Mouse (Mus musculus) gastrocnemius, adult 18-20 months (tissue): Measurements from ENCODE around the gene Ss18l2. TPM values are rescaled to one million over a fixed set of nuclear protein-coding genes. Genes with fewer than 3 reads are reported as not detected.

Source experiments
- DNase-seq: peaks from one replicate; pipeline ENCODE4 v3.0.0; 2021; ENCODE audit warnings: low spot score
- total RNA-seq, 2 experiments: library from RNA; stranded (reverse); gene quantifications; 2 replicates each; pipeline ENCODE4 v1.2.3; 2021

Gene Ss18l2
- total RNA-seq, 2 experiments from 2014 or later, result 108 to 115 TPM

GRCm38 (mm10) chr9:121697150-121698049 is 12.7 kb upstream of the Ss18l2 start:
- DNase-seq, result peak; percentile 63

- no peak for DNase-seq
Measured at GRCm38 (mm10) chr9:121704261-121704645, 5.9 kb upstream of the Ss18l2 start.

GRCm38 (mm10) chr9:121704646-121705625 is 5.2 kb upstream of the Ss18l2 start, which contains the start of gene Sec22c:
Gene Sec22c, minus strand, starts transcription at chr9:121705490.
- peak; percentile 92 for DNase-seq

- DNase-seq, result no peak
Measured at GRCm38 (mm10) chr9:121706029-121706675, 4.0 kb upstream of the Ss18l2 start.

DNA sequence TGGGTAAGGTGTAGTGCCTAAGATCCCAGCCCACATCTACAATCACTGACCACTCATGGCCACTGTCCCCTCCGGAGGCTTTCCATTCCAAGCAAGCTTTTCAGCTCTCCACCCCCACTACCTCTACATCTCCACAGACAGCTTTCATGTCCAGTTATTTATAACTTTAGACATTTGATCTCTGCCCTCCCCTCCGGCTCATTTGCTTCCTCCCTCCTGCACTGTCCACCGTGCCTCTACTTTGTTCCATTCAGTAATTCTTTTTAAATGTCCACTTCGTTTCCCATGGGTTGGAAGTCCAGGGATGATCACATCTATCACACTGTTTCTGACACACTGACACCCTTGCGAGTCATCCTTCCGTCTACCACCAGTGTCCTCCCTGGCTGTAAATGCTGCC is 2.3 kb upstream of the Ss18l2 start:
- no peak for DNase-seq

DNA sequence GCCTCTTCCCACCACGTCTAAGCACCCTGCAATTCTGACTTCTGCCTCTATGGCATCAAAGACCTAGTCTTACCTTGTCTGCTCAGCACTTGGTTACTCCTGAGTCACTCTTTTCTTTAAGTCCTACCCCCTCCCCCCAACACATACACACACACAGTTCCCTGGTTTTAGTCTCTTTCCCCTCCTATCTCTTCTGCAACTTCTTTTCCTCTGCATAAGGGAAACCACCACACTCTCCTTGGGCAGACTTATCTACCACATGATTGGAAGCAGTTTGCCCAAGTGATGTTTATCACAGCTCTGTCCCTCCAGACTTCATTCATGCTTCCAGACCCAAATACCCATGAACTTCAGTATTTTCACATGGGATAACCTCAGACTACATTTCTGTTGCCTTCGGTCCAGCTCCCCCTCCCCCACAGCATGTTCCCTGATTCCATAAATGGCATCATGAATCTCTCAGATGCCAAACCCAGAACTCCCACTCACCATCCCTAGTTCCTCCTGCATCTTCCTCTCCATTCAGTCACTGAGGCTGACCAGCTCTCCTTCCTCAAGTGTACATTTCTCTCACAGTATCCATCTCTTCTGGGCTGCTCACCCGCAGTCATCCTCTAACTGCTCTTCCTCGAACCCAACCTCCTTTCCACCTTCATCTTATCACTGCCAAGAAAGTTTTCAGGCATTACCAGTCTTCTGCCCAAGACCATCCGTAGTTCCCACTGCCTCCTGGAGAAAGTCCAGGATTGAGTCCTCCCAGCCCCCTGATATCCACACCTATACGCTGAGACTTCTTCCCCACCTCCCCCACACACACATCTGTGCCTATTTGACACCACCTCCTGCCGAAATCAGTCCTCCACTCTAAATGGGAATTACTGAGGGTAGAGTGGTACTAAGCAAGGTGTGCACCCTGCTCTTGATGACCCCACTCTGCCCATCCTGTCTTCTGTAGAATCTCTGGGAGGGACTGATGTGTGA is 1.3 kb upstream of the Ss18l2 start:
- DNase-seq, result no peak

- no peak for DNase-seq
Measured at GRCm38 (mm10) chr9:121710584-121710975, 451 bp downstream of the Ss18l2 start.

DNA sequence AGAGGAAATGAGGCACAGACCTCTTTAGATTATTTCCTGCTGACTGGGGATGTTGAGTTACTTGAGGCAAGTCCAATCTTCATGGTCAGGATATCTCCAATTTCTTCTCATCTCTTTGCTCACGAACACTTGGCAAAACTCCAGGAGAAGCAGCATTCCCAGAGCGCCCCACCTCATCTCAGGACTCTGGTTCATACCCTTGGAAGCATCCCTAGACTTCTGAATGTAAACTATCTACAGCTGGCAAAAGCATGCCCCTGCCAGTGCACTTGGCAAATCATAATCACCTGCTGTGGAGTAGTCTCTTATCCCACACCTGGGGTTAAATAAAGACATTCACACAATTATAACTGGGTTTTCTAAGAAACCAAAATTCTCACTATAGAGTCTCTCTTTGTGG is 6.9 kb downstream of the Ss18l2 start:
- no peak for DNase-seq

DNA sequence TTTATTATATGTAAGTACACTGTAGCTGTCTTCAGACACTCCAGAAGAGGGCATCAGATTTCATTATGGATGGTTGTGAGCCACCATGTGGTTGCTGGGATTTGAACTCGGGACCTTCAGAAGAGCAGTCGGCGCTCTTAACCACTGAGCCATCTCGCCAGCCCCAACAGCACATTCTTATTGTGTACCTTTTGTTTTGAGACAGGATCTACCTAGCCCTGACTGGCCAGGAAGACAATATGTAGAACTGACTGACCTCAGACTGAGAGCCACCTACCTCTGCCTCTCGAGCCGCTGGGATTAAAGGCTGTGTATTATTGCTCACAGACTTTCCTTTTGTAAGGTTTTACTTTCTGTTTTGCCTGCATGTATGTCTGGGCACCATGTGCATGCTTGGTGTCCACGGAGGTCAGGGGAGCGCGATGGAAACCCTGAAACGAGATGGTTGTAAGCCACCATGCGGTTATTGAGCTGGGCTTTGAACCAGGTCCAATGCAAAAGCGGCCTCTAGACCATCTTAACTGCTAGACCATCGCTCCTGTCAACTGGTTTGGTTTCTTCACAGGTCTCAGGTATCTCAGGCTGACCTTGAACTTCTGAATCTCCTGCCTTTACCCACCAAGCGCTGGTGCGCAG is 8.1 kb downstream of the Ss18l2 start:
- no peak for DNase-seq

DNA sequence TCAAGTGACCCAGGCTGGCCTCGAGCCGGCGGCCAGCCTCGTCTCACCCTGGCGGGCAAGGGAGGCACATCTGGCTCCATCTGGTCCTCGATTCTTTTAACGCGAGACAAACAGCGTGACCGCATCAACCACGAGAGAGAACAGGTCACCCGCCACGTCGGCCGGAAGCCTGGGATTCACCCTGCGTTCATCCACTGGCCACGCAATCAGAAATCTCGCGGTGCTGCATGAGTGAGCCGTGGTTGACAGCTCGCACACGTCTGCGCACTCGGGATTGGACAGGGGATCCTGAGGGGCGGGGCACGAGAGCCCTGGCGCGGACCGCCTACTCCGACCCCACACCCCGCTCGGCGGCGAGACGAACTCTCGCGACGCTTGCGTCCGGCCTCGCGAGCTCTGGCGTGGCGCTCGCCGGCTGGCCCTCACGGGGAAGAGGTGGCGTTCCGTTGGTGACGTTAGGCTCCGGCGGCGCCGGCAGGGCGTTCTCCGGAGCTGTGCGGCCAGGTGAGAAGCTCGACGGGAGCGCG is 8.7 kb downstream of the Ss18l2 start, which contains the start of gene Nktr:
Nktr (plus strand) TSS at position 378 of the 527 bp plus-strand sequence.
- peak; percentile 98 for DNase-seq

DNA sequence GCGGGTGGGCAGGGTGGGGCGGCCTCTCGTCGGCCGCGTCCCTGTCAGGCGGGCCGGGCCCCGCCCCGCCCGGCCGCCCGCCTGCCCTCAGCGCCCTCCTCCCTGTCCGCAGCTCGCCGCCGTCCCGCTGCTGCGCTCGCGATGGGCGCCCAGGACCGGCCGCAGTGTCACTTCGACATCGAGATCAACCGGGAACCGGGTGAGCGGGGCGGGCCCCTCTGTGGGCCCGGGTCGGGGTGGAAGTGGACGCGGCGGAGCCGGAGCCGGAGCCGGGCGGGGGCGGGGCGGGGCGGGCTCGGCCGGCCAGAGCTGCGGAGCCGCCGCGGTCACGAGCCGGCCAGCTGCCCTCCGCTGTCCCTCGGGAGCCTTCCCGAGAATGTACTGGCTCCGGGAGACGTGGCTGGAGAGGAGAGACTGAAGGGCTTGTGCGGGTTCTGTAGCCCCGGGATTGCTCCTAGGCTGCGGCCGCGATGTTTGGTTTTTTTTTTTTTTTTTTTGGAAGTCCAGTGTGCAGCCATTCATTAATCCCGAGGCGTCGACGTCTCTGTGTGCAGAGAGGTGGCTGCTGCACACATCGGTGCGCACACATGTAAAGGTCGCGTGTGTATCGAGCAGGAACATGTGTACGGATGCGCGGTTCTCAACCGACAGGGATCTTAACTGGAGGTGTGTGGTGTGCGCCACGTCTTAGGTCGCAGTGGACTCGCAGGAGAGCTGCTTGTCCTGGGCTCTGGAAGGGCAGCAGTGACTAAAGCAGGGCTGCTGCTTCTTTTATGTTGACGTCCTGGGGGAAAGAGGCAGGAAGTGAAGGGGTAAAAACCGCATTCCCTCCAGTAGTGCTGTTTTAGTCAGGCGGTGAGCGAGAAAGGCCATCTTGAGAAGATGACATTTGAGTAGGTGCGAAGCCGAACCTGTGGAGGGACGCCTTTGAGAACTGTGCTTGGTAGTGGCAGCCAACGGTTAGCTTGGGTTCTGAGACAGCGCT is 9.5 kb downstream of the Ss18l2 start:
- peak; percentile 56 for DNase-seq

DNA sequence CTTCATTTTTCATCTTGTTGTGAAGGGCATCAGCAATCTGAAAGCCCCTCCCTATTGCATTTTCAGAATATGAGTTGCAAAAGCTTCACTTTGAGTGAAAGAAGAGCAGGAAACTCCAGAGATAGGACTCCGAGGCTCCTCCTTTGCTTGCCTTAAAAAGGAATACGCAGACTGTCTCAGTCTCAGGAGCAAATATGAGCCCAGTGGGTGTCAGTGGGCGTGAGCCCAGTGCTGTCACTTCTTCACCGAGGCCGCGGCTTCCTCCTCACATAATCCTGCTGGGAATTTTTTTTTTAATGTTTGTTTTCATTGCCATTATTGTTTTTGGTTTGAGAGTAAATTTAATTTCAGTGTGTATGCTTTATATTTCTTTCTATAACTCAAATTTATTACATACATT is 30.4 kb downstream of the Ss18l2 start:
- DNase-seq, result no peak

- DNase-seq, result no peak
Measured at GRCm38 (mm10) chr9:121741168-121741567, 31.0 kb downstream of the Ss18l2 start.

- no peak for DNase-seq
Measured at GRCm38 (mm10) chr9:121744051-121744450, 33.9 kb downstream of the Ss18l2 start.

DNA sequence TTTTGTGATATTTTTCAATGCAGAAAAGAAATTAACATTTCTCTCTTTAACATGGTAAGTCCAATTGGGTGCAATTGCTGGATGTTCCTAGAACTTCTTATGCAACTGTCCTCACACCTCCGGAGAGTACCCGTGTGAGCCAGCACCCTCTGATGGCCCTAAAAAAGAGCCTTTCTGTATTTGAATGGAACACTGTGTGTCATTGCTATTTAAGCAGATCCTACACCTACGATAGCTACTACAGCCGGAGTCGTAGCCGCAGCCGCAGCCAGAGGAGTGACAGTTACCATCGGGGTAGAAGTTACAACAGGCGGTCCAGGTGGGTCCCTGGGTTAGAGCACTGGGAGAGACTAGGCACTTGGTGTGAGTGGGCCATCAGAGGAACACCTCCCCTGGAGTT is 42.6 kb downstream of the Ss18l2 start:
- no peak for DNase-seq

- DNase-seq, result no peak
Measured at GRCm38 (mm10) chr9:121754624-121755023, 44.5 kb downstream of the Ss18l2 start.

DNA sequence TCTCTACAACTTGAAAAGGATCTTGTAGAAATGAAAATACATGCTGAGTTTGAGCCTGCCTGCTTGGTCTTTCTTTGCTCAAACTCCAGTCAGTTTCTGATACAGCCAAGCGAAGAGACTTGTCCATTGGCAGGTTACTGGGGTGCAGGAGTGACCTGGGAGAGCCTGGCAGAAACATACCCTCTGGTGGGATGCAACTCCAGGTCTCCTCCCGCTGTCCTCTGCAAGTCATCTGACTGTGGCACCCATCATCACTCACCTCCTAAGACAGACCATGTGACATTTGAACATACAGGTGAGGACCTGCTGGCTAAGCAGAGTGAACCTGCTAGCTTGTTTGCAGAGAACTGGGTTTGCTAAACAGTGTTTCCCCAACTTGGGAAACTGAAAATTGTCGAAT is 46.7 kb downstream of the Ss18l2 start:
- DNase-seq, result no peak

DNA sequence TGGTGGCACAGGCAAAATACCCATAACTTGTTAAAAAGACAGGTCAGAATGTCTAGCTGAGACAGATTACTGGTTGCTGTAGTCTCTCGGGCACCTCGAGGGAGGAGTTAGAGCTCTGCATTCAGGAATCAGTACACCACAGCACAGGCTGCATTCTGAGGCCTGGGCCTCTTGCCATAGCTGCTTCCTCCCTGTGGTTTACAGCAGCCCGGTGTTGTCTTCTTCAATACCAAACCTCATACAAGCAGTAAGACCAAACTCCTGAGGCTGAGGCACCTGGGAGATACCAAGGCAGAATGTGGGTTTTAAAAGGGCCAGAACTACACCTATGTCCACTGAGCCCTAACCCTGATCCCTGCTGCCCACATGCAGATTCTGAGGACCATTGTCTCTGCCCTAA is 47.3 kb downstream of the Ss18l2 start:
- DNase-seq, result no peak
